In genomic region chr9:53609968-53610781, GRCm38 (mm10) we compare ENCODE assay signal across 8 mouse cellular contexts. TPM values are rescaled to one million over a fixed set of nuclear protein-coding genes. Genes with fewer than 3 reads are reported as not detected.
DNase-seq lines count a peak whose midpoint lies in the region; ATAC-seq and TF ChIP-seq lines count a peak whose summit lies in the region.

Gene Acat1, minus strand, starts transcription at chr9:53610382.

- no peak for TF ChIP-seq CTCF in CH12.LX (conservative IDR thresholded peaks at IDR 0.05 in 1 of 2, IDR thresholded peaks at IDR 0.05 in 1 of 2; ENCODE audit: low read depth in 2 of 2, low read length in 2 of 2)

- dilution Hi-C loops in CH12.LX (cut with MboI; ENCODE audit: extremely low pct_ligation_motif_present, extremely low pct_unique_long_range_greater_than_20kb, low sequenced_read_pairs): no loop called here

- no peak for TF ChIP-seq RAD21 in CH12.LX (IDR thresholded peaks at IDR 0.05; ENCODE audit: low read depth, low read length)

- H3K27ac ChIP-seq in CH12.LX (ENCODE audit: insufficient read depth, low read depth): peak within 1 kb of the TSS; percentile 30
- H3K27ac ChIP-seq in forebrain, embryonic 11.5 days (ENCODE audit: low read depth, low read length): no peak within 1 kb of the TSS
- H3K27ac ChIP-seq in heart, embryonic 16.5 days (ENCODE audit: low read length): peak within 1 kb of the TSS; percentile 92
- H3K27ac ChIP-seq in liver, embryonic 15.5 days (replicated peaks): peak within 1 kb of the TSS; percentile 74
- no peak within 1 kb of the TSS for H3K27ac ChIP-seq in neural tube, embryonic 12.5 days

- no peaks in the 10 kb centered on the region for H3K9me3 ChIP-seq in CH12.LX (replicated peaks; ENCODE audit: low read length)
- H3K9me3 ChIP-seq in forebrain, embryonic 11.5 days (ENCODE audit: control insufficient read depth, low read length): no peaks in the 10 kb centered on the region
- no peaks in the 10 kb centered on the region for H3K9me3 ChIP-seq in heart, embryonic 16.5 days (replicated peaks; ENCODE audit: control insufficient read depth, low read length)
- no peaks in the 10 kb centered on the region for H3K9me3 ChIP-seq in liver, embryonic 15.5 days (replicated peaks)
- no peaks in the 10 kb centered on the region for H3K9me3 ChIP-seq in neural tube, embryonic 12.5 days

- no peaks in the 10 kb centered on the region for H3K27me3 ChIP-seq in CH12.LX (replicated peaks)
- no peaks in the 10 kb centered on the region; the same call in 1 of the 2 replicates for H3K27me3 ChIP-seq in forebrain, embryonic 11.5 days (ENCODE audit: control insufficient read depth, insufficient read depth, low read length)
- no peaks in the 10 kb centered on the region for H3K27me3 ChIP-seq in heart, embryonic 16.5 days (ENCODE audit: control insufficient read depth, insufficient read depth, low read length)
- no peaks in the 10 kb centered on the region for H3K27me3 ChIP-seq in liver, embryonic 15.5 days
- no peaks in the 10 kb centered on the region for H3K27me3 ChIP-seq in neural tube, embryonic 12.5 days (replicated peaks)

- ATAC-seq in forebrain, embryonic 11.5 days (replicated peaks; ENCODE audit: low FRiP score): peak; percentile 99
- peak; percentile 97 for ATAC-seq in heart, embryonic 16.5 days (replicated peaks; ENCODE audit: extremely low read depth, insufficient read depth, low FRiP score)
- peak; percentile 98 for ATAC-seq in liver, embryonic 15.5 days (ENCODE audit: insufficient read depth)
- peak; percentile 99 for ATAC-seq in neural tube, embryonic 12.5 days (ENCODE audit: low FRiP score, low read depth)

- peak within 1 kb of the TSS; percentile 67 to 83 (median 73) for H3K4me3 ChIP-seq in CH12.LX (replicated peaks in 1 of 3; ENCODE audit: low read depth in 2 of 3, low read length in 2 of 3, poor library complexity in 1 of 3)
- H3K4me3 ChIP-seq in forebrain, embryonic 11.5 days (ENCODE audit: low read depth, low read length): peak within 1 kb of the TSS; percentile 52
- H3K4me3 ChIP-seq in heart, embryonic 16.5 days (ENCODE audit: low read length): peak within 1 kb of the TSS; percentile 93
- H3K4me3 ChIP-seq in liver, embryonic 15.5 days (replicated peaks): peak within 1 kb of the TSS; percentile 72
- peak within 1 kb of the TSS; percentile 63 for H3K4me3 ChIP-seq in neural tube, embryonic 12.5 days

- peak; percentile 85 for DNase-seq in CH12.LX (ENCODE audit: extremely low read depth)
- DNase-seq in c-Kit-positive CD71-positive TER-119-negative erythroid progenitor cells, embryonic 14.5 days (ENCODE audit: low read depth): peak; percentile 79
- DNase-seq in forebrain, embryonic 11.5 days (ENCODE audit: low spot score): peak; percentile 92
- DNase-seq in kidney, postnatal 36 days: peak; percentile 98 to 99
- peak; percentile 82 for DNase-seq in telencephalon, adult 2 months (ENCODE audit: low read depth, low spot score)

- peak within 1 kb of the TSS; percentile 57 for H3K4me2 ChIP-seq in CH12.LX (ENCODE audit: insufficient read depth, low read depth, poor library complexity, severe bottlenecking)
- H3K4me2 ChIP-seq in forebrain, embryonic 11.5 days (ENCODE audit: low read depth, low read length, severe bottlenecking): peak within 1 kb of the TSS; percentile 86
- H3K4me2 ChIP-seq in heart, embryonic 16.5 days (ENCODE audit: low read depth, low read length): peak within 1 kb of the TSS; percentile 84
- H3K4me2 ChIP-seq in liver, embryonic 15.5 days: peak within 1 kb of the TSS; percentile 96
- peak within 1 kb of the TSS; percentile 86 for H3K4me2 ChIP-seq in neural tube, embryonic 12.5 days (replicated peaks)

- peaks cover 0 to 13% of the 10 kb centered on the region in 2 experiments; a peak in 2 of 4 replicates for H3K4me1 ChIP-seq in CH12.LX (ENCODE audit: control insufficient read depth in 1 of 2, insufficient read depth in 2 of 2)
- no peaks in the 10 kb centered on the region for H3K4me1 ChIP-seq in forebrain, embryonic 11.5 days (replicated peaks; ENCODE audit: control insufficient read depth, insufficient read depth, low read length)
- peaks cover 14% of the 10 kb centered on the region for H3K4me1 ChIP-seq in heart, embryonic 16.5 days (ENCODE audit: control insufficient read depth, insufficient read depth, low read length)
- H3K4me1 ChIP-seq in liver, embryonic 15.5 days (replicated peaks): peaks cover 31% of the 10 kb centered on the region
- no peaks in the 10 kb centered on the region for H3K4me1 ChIP-seq in neural tube, embryonic 12.5 days

- H3K9ac ChIP-seq in CH12.LX (ENCODE audit: insufficient read depth, low read depth): peak within 1 kb of the TSS; percentile 85
- H3K9ac ChIP-seq in forebrain, embryonic 11.5 days (ENCODE audit: low read length): peak within 1 kb of the TSS; percentile 66
- peak within 1 kb of the TSS; percentile 99 for H3K9ac ChIP-seq in heart, embryonic 16.5 days (ENCODE audit: low read length)
- peak within 1 kb of the TSS; percentile 80 for H3K9ac ChIP-seq in liver, embryonic 15.5 days
- peak within 1 kb of the TSS; percentile 75 for H3K9ac ChIP-seq in neural tube, embryonic 12.5 days

- WGBS in forebrain, embryonic 11.5 days: 7% methylated on average over 51 of the region's 52 CpGs
- 3% methylated on average over 52 of the region's 52 CpGs for WGBS in heart, embryonic 16.5 days
- WGBS in liver, embryonic 15.5 days (ENCODE audit: insufficient replicate concordance): 4% methylated on average over 52 of the region's 52 CpGs
- 5% methylated on average over 52 of the region's 52 CpGs for WGBS in neural tube, embryonic 12.5 days

- TF ChIP-seq EP300 in CH12.LX (IDR thresholded peaks at IDR 0.05; ENCODE audit: low read length): no peak

- H3K36me3 ChIP-seq in CH12.LX (replicated peaks in 1 of 2; ENCODE audit: control insufficient read depth in 1 of 2, insufficient read depth in 1 of 2, low read length in 1 of 2): peaks cover 3 to 20% of the 10 kb centered on the region in 2 experiments
- H3K36me3 ChIP-seq in forebrain, embryonic 11.5 days (ENCODE audit: control insufficient read depth, insufficient read depth, low read length): no peaks in the 10 kb centered on the region
- no peaks in the 10 kb centered on the region for H3K36me3 ChIP-seq in heart, embryonic 16.5 days (ENCODE audit: control insufficient read depth, insufficient read depth)
- peaks cover 2% of the 10 kb centered on the region; the same call in 1 of the 2 replicates for H3K36me3 ChIP-seq in liver, embryonic 15.5 days (replicated peaks)
- H3K36me3 ChIP-seq in neural tube, embryonic 12.5 days: no peaks in the 10 kb centered on the region; the same call in 1 of the 2 replicates

- H3K79me2 ChIP-seq in CH12.LX (replicated peaks; ENCODE audit: control insufficient read depth, extremely low read depth, insufficient read depth, poor library complexity, severe bottlenecking): peaks cover 4% of the 10 kb centered on the region; the same call in 1 of the 2 replicates

- peak; percentile 82 for TF ChIP-seq POLR2A in CH12.LX (IDR thresholded peaks at IDR 0.05; ENCODE audit: low read depth, low read length)

- in situ Hi-C loops in CH12.LX (cut with MboI; ENCODE audit: low pct_ligation_motif_present, low pct_unique_long_range_greater_than_20kb, low sequenced_read_pairs): no loop called here

TF ChIP-seq in CH12.LX, 34 proteins besides CTCF, POLR2A, EP300 and RAD21 (continues in another document):
- TF ChIP-seq PAX5 (IDR thresholded peaks at IDR 0.05; ENCODE audit: low read length) (no peak), ZNF384 (IDR thresholded peaks at IDR 0.05; ENCODE audit: low read depth, low read length) (peak; percentile 99), USF1 (IDR thresholded peaks at IDR 0.05; ENCODE audit: low read depth, low read length) (peak; percentile 65; the same call in 1 of the 2 replicates), MYC (IDR thresholded peaks at IDR 0.05; ENCODE audit: low read depth, low read length) (peak; percentile 76; the same call in 1 of the 2 replicates), CHD1 (IDR thresholded peaks at IDR 0.05; ENCODE audit: low read depth, low read length) (no peak), UBTF (IDR thresholded peaks at IDR 0.05; ENCODE audit: low read depth, low read length) (no peak), TBP (conservative IDR thresholded peaks at IDR 0.05; ENCODE audit: low read depth, low read length) (no peak), CHD2 (IDR thresholded peaks at IDR 0.05; ENCODE audit: low read length) (no peak), ZKSCAN1 (IDR thresholded peaks at IDR 0.05; ENCODE audit: borderline replicate concordance, low read depth, low read length) (no peak), E2F4 (IDR thresholded peaks at IDR 0.05; ENCODE audit: insufficient replicate concordance, low read depth, low read length) (no peak), POLR2AphosphoS2 (IDR thresholded peaks at IDR 0.05; ENCODE audit: low read depth, low read length) (peak; percentile 74), NELFE (IDR thresholded peaks at IDR 0.05; ENCODE audit: low read depth, low read length) (peak; percentile 82), MXI1 (IDR thresholded peaks at IDR 0.05; ENCODE audit: low read depth, low read length) (peak; percentile 91), SMC3 (IDR thresholded peaks at IDR 0.05; ENCODE audit: low read depth, low read length) (no peak), GABPA (IDR thresholded peaks at IDR 0.05; ENCODE audit: insufficient replicate concordance, low read depth, low read length) (no peak), ELF1 (IDR thresholded peaks at IDR 0.05; ENCODE audit: low read depth, low read length) (peak; percentile 59), TCF12 (IDR thresholded peaks at IDR 0.05; ENCODE audit: low read depth, low read length) (peak; percentile 51; the same call in 1 of the 2 replicates), RCOR1 (conservative IDR thresholded peaks at IDR 0.05; ENCODE audit: low read depth, low read length) (no peak), ZMIZ1 (IDR thresholded peaks at IDR 0.05; ENCODE audit: low read depth, low read length) (peak; percentile 78; the same call in 1 of the 2 replicates), JUN (IDR thresholded peaks at IDR 0.05; ENCODE audit: insufficient read depth, low read depth, low read length) (no peak), USF2 (conservative IDR thresholded peaks at IDR 0.05; ENCODE audit: low read depth, low read length) (peak; percentile 64), ETS1 (conservative IDR thresholded peaks at IDR 0.05; ENCODE audit: low read depth, low read length) (peak; percentile 3; the same call in 1 of the 2 replicates), NRF1 (IDR thresholded peaks at IDR 0.05; ENCODE audit: low read depth, low read length) (peak; percentile 33; the same call in 1 of the 2 replicates)

RNA-seq across cellular contexts. Expression of gene Acat1, which starts in this region (rescaled TPM):
- 48.0 and 49.2 TPM in 2 replicates for total RNA-seq in CH12.LX (2012; rRNA removed)
- total RNA-seq in CH12.LX (2014; rRNA removed): 62.7 and 66.9 TPM in 2 replicates
- 36.5 and 45.4 TPM in 2 replicates for polyA plus RNA-seq in CH12.LX (2012; ENCODE audit: insufficient read length, low read depth)
- 44.6 and 48.8 TPM in 2 replicates for polyA plus RNA-seq in forebrain, embryonic 11.5 days (2014; fragmentation: Nextera tagmentation; extraction: Ambion mirVana)
- polyA plus RNA-seq in heart, embryonic 16.5 days (2015; fragmentation: Nextera tagmentation; extraction: Ambion mirVana): 220 and 242 TPM in 2 replicates
- 107 and 123 TPM in 2 replicates for polyA plus RNA-seq in liver, embryonic 15.5 days (2015; fragmentation: Nextera tagmentation; extraction: Ambion mirVana)
- 86.1 and 94.9 TPM in 2 replicates for polyA plus RNA-seq in neural tube, embryonic 12.5 days (2016; fragmentation: Nextera tagmentation; extraction: Ambion mirVana)

Comparison
In these comparisons a context has a peak if more than half of its experiments do, and no peak if none do; other contexts are left out.
1. H3K27ac ChIP-seq: peak in CH12.LX (single experiment), heart, embryonic 16.5 days (single experiment) and liver, embryonic 15.5 days (single experiment); none in forebrain, embryonic 11.5 days (single experiment) and neural tube, embryonic 12.5 days (single experiment).
2. Peak in every context shown above with its lines, with median percentiles within 50 percentile points of each other: DNase-seq, H3K4me2 ChIP-seq, H3K4me3 ChIP-seq, H3K9ac ChIP-seq and ATAC-seq.